Mouse (Mus musculus) liver, embryonic 16.5 days (tissue): ENCODE data around the gene Sgip1. TPM values are rescaled to one million over a fixed set of nuclear protein-coding genes. Genes with fewer than 3 reads are reported as not detected.

Source experiments
- polyA plus RNA-seq: library from polyadenylated mRNA; unstranded; fragments of >200 nt; fragmentation: Nextera tagmentation; extraction: Ambion mirVana; gene quantifications from 2 replicates; pipeline ENCODE4 v1.2.1, GENCODE M21; 2015

Gene Sgip1
- polyA plus RNA-seq, 1 experiment from 2014 or later: 1.0 TPM

Other genes with a start within 250 kb of the Sgip1 start
- gene Tctex1d1, start 237.3 kb downstream of the Sgip1 start, polyA plus RNA-seq: 0.11 and 0.13 TPM in 2 replicates